9 mouse cellular contexts compared by ENCODE assay signal in genomic region chr11:7064484-7065185, GRCm38 (mm10). TPM values are rescaled to one million over a fixed set of nuclear protein-coding genes. Genes with fewer than 3 reads are reported as not detected.
DNase-seq lines count a peak whose midpoint lies in the region; ATAC-seq lines count a peak whose summit lies in the region.
"Had no signal": no experiment of that assay in that cellular context is flagged by ENCODE, and none has a peak within 500 bp of the region (broad histone marks: within the 10 kb centered on the region; RNA-seq: fewer than 3 reads in every experiment).

No protein-coding gene starts in this region.

- no peaks in the 10 kb centered on the region for H3K36me3 ChIP-seq in forebrain, embryonic 16.5 days (ENCODE audit: control insufficient read depth, insufficient read depth)
- no peaks in the 10 kb centered on the region for H3K36me3 ChIP-seq in limb, embryonic 11.5 days (ENCODE audit: control insufficient read depth, insufficient read depth, low read length)
- no peaks in the 10 kb centered on the region for H3K36me3 ChIP-seq in stomach, embryonic 15.5 days

- H3K9me3 ChIP-seq in forebrain, embryonic 16.5 days (ENCODE audit: control insufficient read depth, low read length) = no peaks in the 10 kb centered on the region
- no peaks in the 10 kb centered on the region for H3K9me3 ChIP-seq in limb, embryonic 11.5 days (ENCODE audit: control insufficient read depth, low read length)
- H3K9me3 ChIP-seq in stomach, embryonic 15.5 days = no peaks in the 10 kb centered on the region

- WGBS in forebrain, embryonic 16.5 days = 5% methylated on average over 26 of the region's 26 CpGs
- WGBS in limb, embryonic 11.5 days = 1% methylated on average over 26 of the region's 26 CpGs
- 4% methylated on average over 26 of the region's 26 CpGs for WGBS in stomach, embryonic 15.5 days

- H3K4me2 ChIP-seq in forebrain, embryonic 16.5 days (ENCODE audit: low read length) = peak overlapping the region; percentile 88
- H3K4me2 ChIP-seq in limb, embryonic 11.5 days (ENCODE audit: low read depth, severe bottlenecking) = peak overlapping the region; percentile 90
- peak overlapping the region; percentile 96 for H3K4me2 ChIP-seq in stomach, embryonic 15.5 days

- peak overlapping the region; percentile 58 for H3K4me3 ChIP-seq in forebrain, embryonic 16.5 days (replicated peaks; ENCODE audit: low read length)
- H3K4me3 ChIP-seq in limb, embryonic 11.5 days (ENCODE audit: low read depth, low read length) = peak overlapping the region; percentile 48; the same call in 1 of the 2 replicates
- H3K4me3 ChIP-seq in stomach, embryonic 15.5 days (replicated peaks) = peak overlapping the region; percentile 58

- H3K9ac ChIP-seq in forebrain, embryonic 16.5 days (replicated peaks; ENCODE audit: low read depth, low read length) = peak overlapping the region; percentile 73
- no peak overlapping the region for H3K9ac ChIP-seq in limb, embryonic 11.5 days (ENCODE audit: low read length)
- H3K9ac ChIP-seq in stomach, embryonic 15.5 days = no peak overlapping the region

- no peak for DNase-seq in cerebellum, postnatal 4 days (ENCODE audit: low spot score in 2 of 2)
- peak; percentile 78 for DNase-seq in cerebellum, adult 11-12 months
- peak; percentile 41 for DNase-seq in limb, embryonic 11.5 days (ENCODE audit: low spot score)
- no peak for DNase-seq in lung, postnatal 4 days

- peaks cover 23% of the 10 kb centered on the region for H3K27me3 ChIP-seq in forebrain, embryonic 16.5 days (replicated peaks; ENCODE audit: control insufficient read depth, insufficient read depth, low read length)
- peaks cover 44% of the 10 kb centered on the region for H3K27me3 ChIP-seq in limb, embryonic 11.5 days (ENCODE audit: control insufficient read depth, insufficient read depth, low read length)
- H3K27me3 ChIP-seq in stomach, embryonic 15.5 days (replicated peaks) = peaks cover 65% of the 10 kb centered on the region

- H3K4me1 ChIP-seq in forebrain, embryonic 16.5 days (replicated peaks; ENCODE audit: control insufficient read depth, insufficient read depth, low read length) = peaks cover 17% of the 10 kb centered on the region
- peaks cover 14% of the 10 kb centered on the region for H3K4me1 ChIP-seq in limb, embryonic 11.5 days (ENCODE audit: control insufficient read depth, insufficient read depth, low read length)
- peaks cover 9% of the 10 kb centered on the region; the same call in 1 of the 2 replicates for H3K4me1 ChIP-seq in stomach, embryonic 15.5 days

- H3K27ac ChIP-seq in forebrain, embryonic 16.5 days (ENCODE audit: low read length) = no peak overlapping the region
- no peak overlapping the region for H3K27ac ChIP-seq in limb, embryonic 11.5 days (replicated peaks; ENCODE audit: low read depth, low read length)
- no peak overlapping the region for H3K27ac ChIP-seq in stomach, embryonic 15.5 days
- H3K27ac ChIP-seq: macrophage had no signal

- ATAC-seq in cerebellum, adult (ENCODE audit: insufficient number of reproducible peaks, low FRiP score, low TSS enrichment) = 0 out of 2 replicates have a peak, but pooled peaks have one; percentile 22
- ATAC-seq in forebrain, embryonic 16.5 days = no peak
- ATAC-seq in limb, embryonic 11.5 days (ENCODE audit: insufficient number of reproducible peaks, low FRiP score, low TSS enrichment, low read depth) = no peak
- ATAC-seq in stomach, embryonic 15.5 days (ENCODE audit: insufficient read depth, low FRiP score, low read depth) = no peak
- no peak for ATAC-seq in megakaryocyte progenitor cell, adult 5-6 weeks (replicated peaks; ENCODE audit: poor library complexity)

RNA-seq across cellular contexts. Expression of gene Adcy1, which starts 1.3 kb away (rescaled TPM):
- 9.7 and 11.1 TPM in 2 replicates for polyA plus RNA-seq in forebrain, embryonic 16.5 days (2015; fragmentation: Nextera tagmentation; extraction: Ambion mirVana)
- polyA plus RNA-seq in limb, embryonic 11.5 days (2014; fragmentation: Nextera tagmentation; extraction: Ambion mirVana) = 0.92 and 0.95 TPM in 2 replicates
- 1.8 TPM in 2 replicates for polyA plus RNA-seq in stomach, embryonic 15.5 days (2015; fragmentation: Nextera tagmentation; extraction: Ambion mirVana)
- 0.02 TPM in 1 of 2 replicates, not detected in the other for total RNA-seq in megakaryocyte progenitor cell, adult 5-6 weeks (2015)
- total RNA-seq in megakaryocyte progenitor cell, adult 5-6 weeks (2017) = not detected in 2 replicates
- polyA plus RNA-seq: macrophage had no signal

Comparison
In these comparisons a context has a peak if more than half of its experiments do, and no peak if none do; other contexts are left out.
1. DNase-seq: peak in cerebellum, adult 11-12 months (single experiment) and limb, embryonic 11.5 days (single experiment); none in cerebellum, postnatal 4 days (0 of 2) and lung, postnatal 4 days (0 of 2).
2. Peak in every context shown above with its lines, with median percentiles within 50 percentile points of each other: H3K4me2 ChIP-seq and H3K4me3 ChIP-seq.